Mouse (Mus musculus) right cerebral cortex, adult 2 months (tissue): ENCODE results near the gene Gstp3.

Experiments
- DNase-seq, 2 experiments: peaks; one replicate each; pipeline ENCODE4 v3.0.0; 2021 to 2022; ENCODE audit warnings: low spot score in 2 of 2

Gene Gstp3

GRCm38 (mm10) chr19:4059069-4059740 is at the start of gene Gstp3:
Gene Gstp3, minus strand, starts transcription at chr19:4059569.
- DNase-seq = no peak

DNA sequence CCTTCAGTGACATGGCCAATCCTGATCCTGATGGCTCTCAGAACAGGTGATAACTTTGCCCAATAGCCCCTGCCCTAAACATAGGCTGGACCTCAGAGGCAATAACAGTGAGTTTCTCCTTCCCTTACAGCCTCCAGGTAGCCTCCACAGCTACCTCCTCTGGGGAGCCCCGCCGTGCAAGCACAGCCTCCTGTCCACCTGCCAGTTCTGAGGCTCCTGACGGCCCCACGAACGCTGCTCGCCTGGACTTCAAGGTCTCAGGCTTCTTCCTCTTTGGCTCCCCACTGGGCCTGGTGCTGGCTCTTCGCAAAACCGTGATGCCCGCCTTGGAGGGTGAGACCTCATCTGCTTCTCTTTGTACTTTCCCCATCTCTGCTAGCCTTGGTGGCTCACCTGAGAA is 49.2 kb upstream of the Gstp3 start:
- no peak for DNase-seq

DNA sequence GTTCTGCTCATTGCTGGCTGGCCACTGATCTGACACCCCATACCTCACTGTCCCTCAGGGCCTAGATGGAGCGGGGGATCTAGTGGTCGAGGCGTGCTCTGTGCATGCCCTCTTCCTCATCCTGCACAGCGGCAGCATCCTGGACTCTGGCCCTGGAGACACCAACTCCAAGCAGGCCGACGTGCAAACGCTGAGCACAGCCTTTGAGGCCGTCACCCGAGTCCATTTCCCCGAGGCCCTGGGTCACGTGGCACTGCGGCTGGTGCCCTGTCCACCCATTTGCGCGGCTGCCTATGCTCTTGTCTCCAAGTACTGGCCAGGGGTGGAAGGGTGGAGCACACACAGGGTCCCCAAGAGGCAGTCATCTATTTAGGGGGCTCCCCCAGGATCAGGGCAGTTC is 47.3 kb upstream of the Gstp3 start:
- no peak for DNase-seq

DNA sequence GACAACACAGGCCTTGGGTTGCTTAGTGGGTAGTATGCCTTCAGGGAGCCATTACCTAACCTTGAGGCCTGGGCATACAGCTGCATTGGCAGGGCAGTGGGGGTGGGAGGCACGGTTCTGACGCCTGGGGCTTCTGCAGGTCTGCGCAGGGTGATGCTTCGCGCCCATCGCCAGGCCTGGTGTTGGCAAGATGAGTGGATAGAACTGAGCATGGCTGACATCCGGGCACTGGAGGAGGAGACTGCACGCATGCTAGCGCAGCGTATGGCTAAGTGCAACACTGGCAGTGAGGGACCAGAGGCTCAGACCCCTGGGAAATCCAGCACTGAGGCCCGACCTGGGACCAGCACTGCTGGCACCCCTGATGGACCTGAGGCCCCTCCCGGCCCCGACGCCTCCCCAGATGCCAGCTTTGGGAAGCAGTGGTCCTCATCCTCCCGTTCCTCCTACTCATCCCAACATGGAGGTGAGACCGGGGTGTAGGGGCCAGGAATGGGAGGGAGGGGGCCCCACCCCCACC is 45.4 kb upstream of the Gstp3 start:
- no peak for DNase-seq

DNA sequence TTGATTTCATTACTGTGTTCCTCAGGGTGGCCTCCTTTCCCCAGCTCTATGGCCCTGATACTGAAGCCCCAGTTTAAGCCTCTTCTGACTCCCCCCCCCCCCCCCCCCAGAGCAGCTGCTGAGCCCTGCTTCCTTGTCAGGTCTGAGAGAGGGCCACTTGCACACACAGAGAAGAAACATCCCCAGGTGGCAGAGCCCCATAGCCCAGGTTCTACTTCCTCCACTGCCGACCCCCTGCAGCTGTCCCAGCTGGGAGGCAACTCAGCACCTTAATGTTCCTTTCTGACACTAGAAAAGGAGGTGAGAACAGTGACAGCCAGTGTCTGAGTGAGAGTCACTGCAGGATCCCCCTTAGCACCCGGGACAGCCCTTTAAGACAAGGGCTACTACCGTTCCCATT is 44.4 kb upstream of the Gstp3 start:
- no peak for DNase-seq

GRCm38 (mm10) chr19:4103294-4103693 is 43.9 kb upstream of the Gstp3 start:
- DNase-seq = no peak

DNA sequence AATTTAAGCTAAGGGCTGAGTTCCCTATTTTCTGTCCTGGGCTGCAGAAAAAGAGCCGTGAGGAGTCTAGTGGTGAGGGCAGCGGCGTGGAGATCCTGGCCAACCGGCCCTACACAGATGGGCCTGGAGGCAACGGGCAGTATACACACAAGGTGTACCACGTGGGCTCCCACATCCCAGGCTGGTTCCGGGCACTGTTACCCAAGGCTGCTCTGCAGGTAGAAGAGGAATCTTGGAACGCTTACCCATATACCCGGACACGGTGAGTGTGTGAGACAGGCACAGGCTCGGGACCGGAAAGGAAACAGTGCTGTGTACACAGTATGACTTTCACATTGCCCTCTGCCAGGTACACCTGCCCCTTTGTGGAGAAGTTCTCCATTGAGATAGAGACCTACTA is 43.3 kb upstream of the Gstp3 start:
- no peak for DNase-seq

GRCm38 (mm10) chr19:4102049-4102448 is 42.7 kb upstream of the Gstp3 start:
- no peak for DNase-seq

DNA sequence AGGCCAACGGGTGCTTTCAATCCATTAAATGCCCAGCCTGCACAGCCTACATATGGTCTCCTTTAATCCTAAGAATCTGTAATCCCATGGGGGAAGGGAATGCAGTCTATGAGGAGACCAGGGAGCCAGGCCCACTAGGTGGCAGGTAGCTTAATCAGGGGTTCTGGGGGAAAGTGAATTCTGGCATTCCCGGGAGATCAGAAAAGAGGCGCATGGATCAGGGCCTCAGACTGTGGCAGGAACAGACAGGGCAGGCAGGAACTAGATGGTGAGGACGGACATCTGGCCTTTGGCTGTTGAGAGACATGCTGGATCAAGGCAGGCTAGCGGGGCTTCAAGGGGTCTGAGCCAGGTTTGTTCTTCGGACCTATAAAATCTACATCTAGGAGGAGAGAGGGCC is 42.1 kb upstream of the Gstp3 start:
- DNase-seq = no peak

DNA sequence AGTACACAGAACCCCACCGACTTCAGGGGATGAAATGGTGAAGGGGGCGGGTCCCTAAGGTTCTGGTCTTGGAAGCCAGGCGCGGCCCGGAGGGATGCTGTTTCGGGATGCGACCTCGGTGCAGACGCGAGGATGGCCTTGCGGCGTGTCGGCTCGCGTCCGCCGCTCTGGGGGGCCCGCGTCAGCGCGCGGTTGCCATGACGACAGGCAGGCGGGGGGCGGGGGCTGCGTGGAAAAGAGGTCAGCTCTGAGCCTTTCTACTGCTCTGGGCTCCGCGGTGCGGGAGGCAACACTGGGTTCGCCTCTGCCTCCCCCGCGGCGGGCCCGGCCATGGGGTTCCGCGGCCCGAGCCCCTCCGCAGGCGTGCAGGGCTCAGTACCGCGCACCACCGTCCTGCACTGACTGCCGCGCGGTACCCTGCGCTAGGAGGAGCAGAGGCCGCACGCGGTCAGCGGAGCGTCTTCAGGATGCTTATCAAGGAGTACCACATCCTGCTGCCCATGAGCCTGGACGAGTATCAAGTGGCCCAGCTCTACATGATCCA is 41.4 kb upstream of the Gstp3 start:
- peak; percentile 71 to 77 for DNase-seq

GRCm38 (mm10) chr19:4099837-4100717 is 40.7 kb upstream of the Gstp3 start, which contains the start of gene Pitpnm1:
Gene Pitpnm1, plus strand, starts transcription at chr19:4099998.
- peak in 1 of 2 experiments; percentile 64 for DNase-seq

DNA sequence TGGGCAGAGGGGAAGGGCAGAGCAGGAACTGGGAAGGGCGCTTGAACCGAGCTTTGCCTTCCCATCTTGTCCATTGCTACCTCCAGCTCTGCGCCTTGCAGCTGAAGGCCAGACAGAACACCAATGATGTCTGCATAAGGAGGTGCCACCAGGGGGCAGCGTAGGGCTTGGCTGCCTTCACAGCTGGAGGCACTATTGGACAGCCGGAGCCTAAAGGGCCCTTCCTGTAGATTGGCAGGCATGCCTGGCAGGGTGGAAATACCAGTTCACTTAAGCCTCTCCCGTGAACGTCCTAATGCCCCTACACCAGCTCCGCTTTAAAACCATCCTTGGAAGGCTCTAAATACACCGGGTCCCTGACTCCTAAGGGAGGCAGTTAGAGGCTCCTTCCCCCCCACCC is 39.7 kb upstream of the Gstp3 start:
- DNase-seq = peak; percentile 91 to 94

GRCm38 (mm10) chr19:4098426-4098825 is 39.1 kb upstream of the Gstp3 start:
- DNase-seq = no peak

DNA sequence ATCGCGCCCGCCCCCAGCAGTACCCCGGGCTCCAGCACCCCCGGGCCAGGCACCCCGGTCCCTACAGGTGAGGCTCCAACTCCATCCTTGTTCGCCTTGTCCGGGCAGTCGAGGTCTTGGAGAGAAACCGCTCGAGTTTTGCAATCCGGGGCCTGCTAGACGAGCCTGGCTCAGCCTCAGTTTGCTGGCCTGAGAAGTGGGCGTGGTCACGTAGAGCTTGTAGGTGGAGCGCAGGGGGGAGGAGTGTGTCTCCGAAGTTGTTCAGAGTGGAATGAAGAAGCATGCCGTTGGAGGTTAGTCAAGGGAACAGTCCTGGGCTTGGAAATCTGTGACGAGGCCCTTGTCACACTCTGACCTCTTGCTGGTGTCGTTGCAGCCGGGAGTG is 38.1 kb upstream of the Gstp3 start:
- DNase-seq = no peak

DNA sequence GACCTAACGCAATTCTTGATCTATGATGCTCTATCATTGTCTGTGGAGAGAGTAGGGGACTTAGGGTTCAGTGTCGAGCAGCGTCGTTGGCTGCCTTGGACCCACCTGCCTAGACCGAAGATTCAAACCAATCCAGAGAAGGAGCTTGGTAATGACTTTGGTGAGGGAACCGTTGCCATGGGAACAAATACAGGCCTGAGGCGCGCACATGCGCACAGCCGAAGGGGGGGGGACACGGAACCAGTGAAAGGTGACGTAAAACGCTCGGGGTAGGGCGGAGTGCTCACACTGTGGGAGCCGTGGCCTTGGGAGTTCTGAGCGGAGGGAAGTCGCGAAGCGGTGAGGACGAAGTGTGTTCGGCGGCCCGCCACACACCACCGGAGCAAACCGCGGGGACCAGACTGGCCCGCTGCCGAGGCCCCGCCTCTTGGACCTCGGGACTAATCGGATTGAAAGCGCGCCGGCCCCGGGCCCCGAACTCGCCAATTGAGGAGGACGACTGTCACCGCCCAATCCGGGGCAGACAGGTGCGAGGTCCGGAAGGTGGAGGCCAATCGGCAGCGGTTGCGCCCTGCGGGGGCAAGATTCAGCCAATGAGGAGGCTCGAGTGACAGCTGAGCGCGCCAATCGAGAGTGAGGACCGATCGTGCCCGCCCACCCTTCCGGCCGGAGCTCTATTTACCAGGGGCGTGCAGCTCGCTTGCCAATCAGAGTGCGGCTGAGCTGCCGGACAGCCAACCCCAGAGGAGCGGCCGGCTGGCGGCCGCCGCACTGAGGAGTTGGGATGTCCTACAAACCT is 37.5 kb upstream of the Gstp3 start, which contains the start of gene Cdk2ap2:
Gene Cdk2ap2, plus strand, starts transcription at position 541 of the 799 bp plus-strand sequence.
- peak; percentile 100 for DNase-seq

GRCm38 (mm10) chr19:4095802-4096201 is 36.4 kb upstream of the Gstp3 start:
- DNase-seq = no peak

DNA sequence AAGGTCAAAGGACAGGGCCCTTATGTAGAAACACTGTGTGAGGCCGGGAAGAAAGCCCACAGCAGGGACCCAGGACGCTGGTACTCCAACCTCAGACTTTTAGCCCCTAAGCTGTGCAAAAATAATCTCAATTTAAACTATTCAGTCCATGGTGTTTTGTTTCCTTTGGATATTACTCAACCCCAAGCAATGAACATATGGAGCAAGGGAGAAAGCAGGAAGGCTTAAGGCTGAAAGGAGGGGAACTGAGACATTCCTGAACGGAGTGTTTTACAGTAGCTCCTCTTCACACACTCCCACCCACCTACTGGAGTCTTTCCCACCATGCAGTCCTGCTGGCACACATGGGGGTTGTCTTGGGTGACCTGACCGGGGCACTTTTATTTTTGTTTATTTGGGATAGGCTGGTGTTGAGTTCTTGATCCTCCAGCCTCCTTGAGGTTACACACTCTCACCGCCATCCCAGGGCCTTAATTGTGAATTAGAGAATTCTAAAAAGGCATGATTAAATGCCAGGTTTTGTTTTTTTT is 35.5 kb upstream of the Gstp3 start:
- no peak for DNase-seq

DNA sequence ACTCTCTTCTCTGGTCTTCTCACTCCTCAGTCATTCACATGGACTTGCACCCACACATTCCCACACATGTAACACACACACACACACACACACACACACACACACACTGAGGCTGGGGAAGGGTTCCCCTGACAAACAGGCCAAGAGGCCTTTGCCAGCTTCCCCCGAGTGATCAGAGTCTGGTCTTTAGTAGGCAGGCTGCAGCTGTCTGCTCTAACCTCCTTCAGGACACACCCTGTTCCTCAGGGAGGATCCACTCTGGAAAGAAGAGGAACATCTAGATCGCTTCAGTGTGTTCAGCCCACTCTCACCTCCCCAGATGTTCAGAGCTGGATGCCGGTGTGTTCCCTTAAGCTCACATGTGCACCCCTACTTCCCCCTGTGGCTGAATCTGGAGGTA is 35.0 kb upstream of the Gstp3 start:
- no peak for DNase-seq

- DNase-seq = no peak
These were observed 34.4 kb upstream of the Gstp3 start for GRCm38 (mm10) chr19:4093772-4094171.

DNA sequence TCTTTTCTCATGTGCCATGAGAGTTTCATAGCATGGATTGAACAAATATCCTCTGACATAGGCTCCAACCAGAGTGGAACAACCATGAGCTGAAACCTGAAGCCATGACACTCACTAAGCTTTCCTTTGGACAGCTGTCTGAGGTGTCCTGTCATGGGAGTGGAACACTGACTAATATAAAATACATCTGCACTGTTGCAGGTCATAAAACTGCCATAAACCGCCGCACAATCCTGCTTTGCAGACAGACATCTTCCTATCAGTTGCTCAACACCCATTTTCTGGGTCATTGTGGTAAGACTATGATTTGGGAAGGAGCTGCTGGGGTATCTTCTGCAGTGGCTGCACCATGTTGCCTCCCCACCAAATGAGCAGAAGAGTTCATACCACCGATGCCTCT is 33.4 kb upstream of the Gstp3 start:
- DNase-seq = no peak

DNA sequence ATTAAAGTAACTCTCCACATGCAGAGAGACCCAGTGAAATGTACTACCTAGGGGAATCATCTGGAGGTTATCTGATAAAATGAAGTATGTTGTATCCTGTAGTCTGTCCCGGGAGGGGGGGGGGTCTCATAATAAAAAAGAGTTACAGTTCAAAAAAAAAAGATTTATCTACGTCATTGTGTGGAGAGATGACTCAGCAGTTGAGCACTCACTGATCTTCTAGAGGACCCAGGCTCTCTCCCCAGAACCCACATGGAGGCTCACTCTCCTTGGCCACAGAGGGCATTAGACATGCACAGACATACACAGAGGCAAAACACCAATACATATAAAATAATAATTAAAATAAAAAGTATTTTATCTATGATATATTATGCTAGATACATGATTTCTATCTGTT is 32.0 kb upstream of the Gstp3 start:
- no peak for DNase-seq
